Mouse (Mus musculus): ENCODE data around the gene Serping1. TPM values are rescaled to one million over a fixed set of nuclear protein-coding genes. Genes with fewer than 3 reads are reported as not detected.

Gene Serping1
- polyA plus RNA-seq (2021; fragmentation: Nextera tagmentation): 10.7 and 12.8 TPM in 2 replicates
- long read RNA-seq, experiment 1, partial matches to known transcripts: 8 of 9 reads
- long read RNA-seq, experiment 1, other reads (novel, unspliced or antisense): 0 of 9 reads
- long read RNA-seq, experiment 2, transcript Serping1-201 (8 exons, 1,768 nt): major isoform, 8 of 46 reads
- long read RNA-seq, experiment 2, partial matches to known transcripts: 37 of 46 reads
- long read RNA-seq, experiment 2, other reads (novel, unspliced or antisense): 1 of 46 reads

DNA sequence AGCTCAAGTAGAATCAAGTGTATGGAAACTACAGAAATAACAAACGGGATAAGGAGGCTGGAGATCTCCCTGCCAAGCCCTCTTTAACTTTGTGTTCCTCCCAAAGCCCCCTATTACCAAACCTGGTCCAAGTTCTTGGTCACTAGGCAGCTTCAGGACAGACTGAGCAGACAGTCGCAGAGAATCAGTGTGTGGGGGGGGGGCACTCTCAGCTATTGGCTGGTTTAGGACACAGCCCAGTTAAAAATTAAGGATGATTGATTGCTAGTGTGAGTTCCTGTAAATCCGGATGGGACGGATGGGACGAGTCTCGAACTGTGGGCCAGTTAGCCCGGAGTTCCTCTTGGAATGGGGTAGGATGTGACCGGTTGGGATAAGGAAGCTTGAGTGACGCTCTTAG lies at the start of gene Serping1:
Gene Serping1, minus strand, starts transcription at position 204 of the 400 bp plus-strand sequence.

DNA sequence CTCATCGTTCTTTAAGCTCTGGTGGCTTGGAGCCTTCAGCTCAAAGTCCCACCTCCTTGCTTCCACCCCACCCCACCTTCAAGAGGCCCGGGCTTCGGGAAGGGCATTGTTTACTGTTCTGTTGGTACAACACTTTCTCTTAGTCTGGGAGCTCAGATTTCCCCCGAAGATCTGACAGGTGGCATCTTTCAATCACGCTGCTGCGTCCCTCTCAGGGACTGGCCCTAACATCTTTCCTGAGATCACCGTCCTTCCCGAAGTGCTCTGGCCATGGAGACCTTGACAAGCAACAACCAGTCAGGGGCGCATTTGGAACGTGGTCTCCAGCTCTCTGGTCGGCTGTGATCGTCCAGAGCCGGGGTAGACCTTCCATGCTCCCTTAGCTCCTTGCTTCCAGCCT lies 47.3 kb upstream of the Serping1 start, which contains the start of gene Smtnl1:
Gene Smtnl1, minus strand, starts transcription at position 101 of the 400 bp plus-strand sequence.

DNA sequence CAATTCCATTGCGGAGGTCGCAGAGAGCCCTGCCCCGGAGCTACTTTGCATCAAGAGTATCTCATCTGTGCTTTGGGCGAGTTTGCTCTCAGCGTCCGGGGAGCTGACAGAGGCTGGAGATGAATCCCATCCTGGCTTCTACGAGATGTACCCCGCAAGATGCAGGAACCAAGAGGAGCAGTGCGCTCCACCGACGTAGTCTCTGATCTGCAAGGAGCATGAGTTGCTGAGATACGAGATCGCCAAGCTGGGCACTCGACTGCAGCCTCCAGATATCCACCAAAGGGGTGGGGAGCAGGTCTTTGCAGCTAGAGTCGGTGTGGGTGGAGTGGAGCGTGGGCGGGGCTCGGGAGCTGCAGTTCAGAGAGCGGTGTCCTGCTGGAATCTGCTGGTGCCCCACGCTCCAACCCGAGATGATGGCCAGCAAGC lies 23.3 kb upstream of the Serping1 start, which contains the start of gene Ube2l6:
Gene Ube2l6, plus strand, starts transcription at position 336 of the 429 bp plus-strand sequence.

DNA sequence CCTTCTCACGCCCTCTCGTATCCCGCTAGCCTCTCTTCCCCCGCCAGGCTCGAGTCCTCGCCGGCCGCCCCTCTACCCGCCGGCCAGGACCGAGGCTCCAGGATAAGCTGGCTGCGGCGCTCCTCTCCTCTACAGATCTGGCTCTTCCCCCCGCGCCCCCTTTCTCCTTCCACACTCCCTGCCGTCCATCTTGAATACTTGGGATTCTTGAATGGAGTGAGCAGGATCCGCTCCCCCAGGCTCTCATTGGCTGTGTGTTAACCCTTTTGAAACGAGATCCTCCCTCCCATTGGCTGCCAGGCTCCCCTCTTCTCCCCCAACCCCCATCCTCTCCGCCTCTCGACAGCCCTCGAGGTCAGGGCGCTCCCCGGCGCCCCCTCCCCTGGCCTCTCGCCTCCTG lies 31.7 kb downstream of the Serping1 start, which contains the start of gene Gm19426:
Gene Gm19426, minus strand, starts transcription at position 95 of the 400 bp plus-strand sequence.

DNA sequence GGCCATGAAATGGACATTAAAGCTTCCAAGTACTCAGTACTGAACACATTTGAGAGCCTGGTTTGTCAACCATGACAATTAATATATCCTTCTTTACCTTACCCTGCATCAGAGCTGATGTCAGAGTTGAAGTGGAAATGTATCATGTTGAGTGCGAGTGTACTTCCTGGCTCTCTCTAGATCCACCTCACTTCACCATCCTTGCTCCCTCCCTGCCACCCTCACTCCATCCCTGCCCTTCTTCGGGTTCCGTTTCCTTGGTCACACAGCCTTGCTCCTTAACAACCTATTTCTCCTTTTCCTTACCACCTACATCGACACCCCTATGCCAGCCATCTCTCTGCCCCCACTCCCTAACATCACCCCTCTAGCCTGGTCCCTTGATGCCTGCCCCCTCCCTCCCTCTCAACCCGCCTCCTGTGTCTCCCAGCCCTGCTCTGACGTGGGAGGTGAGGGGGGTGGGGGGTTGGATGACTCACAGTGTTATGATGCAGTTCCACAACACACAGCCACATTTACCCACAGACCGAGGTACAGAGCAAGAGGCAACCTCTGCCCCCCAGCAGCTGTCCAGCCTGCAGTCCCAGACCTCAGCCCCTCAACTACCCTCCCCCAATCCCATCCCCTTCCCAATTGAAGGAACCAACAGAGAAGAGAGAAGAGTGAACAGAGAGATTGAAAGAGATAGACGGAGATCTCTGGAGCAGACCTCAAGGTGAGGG lies 41.5 kb downstream of the Serping1 start, which contains the start of gene Ypel4:
Gene Ypel4, plus strand, starts transcription at position 480 of the 722 bp plus-strand sequence.

DNA sequence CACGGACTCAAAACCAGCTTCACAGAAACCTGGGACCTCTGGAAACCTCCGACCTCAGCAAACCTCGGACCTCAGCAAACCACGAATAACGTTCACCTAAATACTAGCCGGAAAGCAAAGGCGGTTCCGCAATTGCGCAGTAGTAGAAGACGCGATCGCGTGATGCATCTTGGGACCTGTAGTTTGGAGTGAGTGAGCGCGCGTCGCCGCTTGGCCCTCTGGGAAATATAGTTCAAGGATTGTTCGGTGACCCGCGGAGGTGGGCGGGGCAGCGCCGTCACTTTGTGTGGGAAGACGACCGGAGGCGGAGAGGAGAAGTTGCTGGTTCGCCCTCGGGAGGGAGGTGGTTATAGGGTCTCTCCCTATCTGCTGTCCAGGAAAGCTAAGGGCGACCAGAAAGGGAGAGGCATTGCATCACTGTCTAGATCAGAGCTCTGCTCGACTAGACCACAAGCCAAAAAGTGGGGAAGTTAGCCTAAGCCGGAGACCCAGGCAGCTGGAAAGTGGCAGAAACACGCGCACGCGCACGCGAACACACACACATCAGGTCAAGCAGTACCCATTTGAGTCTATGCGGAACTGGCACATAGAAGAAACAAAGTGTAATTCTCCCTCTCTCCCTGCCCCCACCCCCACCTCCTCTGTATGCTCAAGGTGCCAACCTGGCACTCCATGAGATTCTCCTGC lies 47.9 kb downstream of the Serping1 start, which contains the start of gene Clp1:
Gene Clp1, minus strand, starts transcription at position 179 of the 687 bp plus-strand sequence.

Small RNA genes lying within 50 kb of the gene (microRNA-seq; reads per million reads assigned to microRNA genes)
- gene Mir130a: 1,034 reads per million, percentile 81 among the genes with 10 or more reads in this experiment

Other genes with a start within 250 kb of the Serping1 start
- 5.5 and 5.8 TPM in 2 replicates for gene Ctnnd1, start 124.7 kb downstream of the Serping1 start, polyA plus RNA-seq (2021; fragmentation: Nextera tagmentation)
- gene Btbd18, start 116.4 kb downstream of the Serping1 start, polyA plus RNA-seq (2021; fragmentation: Nextera tagmentation): not detected in 2 replicates
- 85.4 and 90.3 TPM in 2 replicates for gene Selenoh, start 104.7 kb downstream of the Serping1 start, polyA plus RNA-seq (2021; fragmentation: Nextera tagmentation)
- not detected in 2 replicates for gene Gm28635, start 97.4 kb downstream of the Serping1 start, polyA plus RNA-seq (2021; fragmentation: Nextera tagmentation)
- 11.1 and 12.4 TPM in 2 replicates for gene Med19, start 97.0 kb downstream of the Serping1 start, polyA plus RNA-seq (2021; fragmentation: Nextera tagmentation)
- gene Tmx2, start 96.3 kb downstream of the Serping1 start, polyA plus RNA-seq (2021; fragmentation: Nextera tagmentation): 308 and 351 TPM in 2 replicates
- gene Zdhhc5, start 60.3 kb downstream of the Serping1 start, polyA plus RNA-seq (2021; fragmentation: Nextera tagmentation): 3.6 and 5.0 TPM in 2 replicates
- gene Clp1, start 48.1 kb downstream of the Serping1 start, polyA plus RNA-seq (2021; fragmentation: Nextera tagmentation): 10.0 and 11.4 TPM in 2 replicates
- gene Ypel4, start 41.4 kb downstream of the Serping1 start, polyA plus RNA-seq (2021; fragmentation: Nextera tagmentation): 18.0 and 19.5 TPM in 2 replicates
- gene Gm19426, start 31.8 kb downstream of the Serping1 start, polyA plus RNA-seq (2021; fragmentation: Nextera tagmentation): 0.83 and 1.1 TPM in 2 replicates
- 6.6 and 8.4 TPM in 2 replicates for gene Ube2l6, start 23.4 kb upstream of the Serping1 start, polyA plus RNA-seq (2021; fragmentation: Nextera tagmentation)
- gene Smtnl1, start 47.2 kb upstream of the Serping1 start, polyA plus RNA-seq (2021; fragmentation: Nextera tagmentation): not detected in 2 replicates
- 186 and 203 TPM in 2 replicates for gene Timm10, start 51.6 kb upstream of the Serping1 start, polyA plus RNA-seq (2021; fragmentation: Nextera tagmentation)
- 0.05 and 0.08 TPM in 2 replicates for gene Slc43a1, start 63.4 kb upstream of the Serping1 start, polyA plus RNA-seq (2021; fragmentation: Nextera tagmentation)
- 20.0 and 25.4 TPM in 2 replicates for gene Rtn4rl2, start 111.3 kb upstream of the Serping1 start, polyA plus RNA-seq (2021; fragmentation: Nextera tagmentation)
- gene Slc43a3, start 161.1 kb upstream of the Serping1 start, polyA plus RNA-seq (2021; fragmentation: Nextera tagmentation): 0.73 and 0.92 TPM in 2 replicates
- not detected in 2 replicates for gene Prg2, start 205.0 kb upstream of the Serping1 start, polyA plus RNA-seq (2021; fragmentation: Nextera tagmentation)
- gene Prg3, start 212.8 kb upstream of the Serping1 start, polyA plus RNA-seq (2021; fragmentation: Nextera tagmentation): not detected in 2 replicates

All from layer of hippocampus, adult 6 months (tissue).